26 mouse cellular contexts compared by ENCODE assay signal in the genomic region with DNA sequence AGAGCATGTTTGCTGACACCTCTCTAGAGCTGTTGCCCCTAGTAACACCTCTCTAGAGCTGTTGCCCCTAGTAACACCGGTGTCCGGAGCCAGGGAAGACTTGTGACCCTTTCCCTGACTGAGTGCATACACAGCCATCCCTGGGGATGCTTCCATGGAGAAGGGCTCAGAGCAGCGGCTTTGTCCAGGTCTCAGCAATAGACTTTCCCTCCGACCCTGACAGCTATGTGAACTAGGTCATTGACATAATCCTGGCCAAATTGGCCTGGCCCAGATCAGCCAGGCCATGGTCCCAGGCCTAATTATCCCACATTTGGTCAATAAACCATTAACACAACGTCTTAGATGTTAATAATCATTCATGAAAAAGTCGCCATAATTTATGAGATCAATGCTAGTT.
"Had no signal": no experiment of that assay in that cellular context is flagged by ENCODE, and none has a peak within 500 bp of the region (broad histone marks: within the 10 kb centered on the region; RNA-seq: fewer than 3 reads in every experiment).

No protein-coding gene starts in this region.

- H3K9ac ChIP-seq: heart, embryonic 12.5 days; hindbrain, embryonic 13.5 days; intestine, embryonic 15.5 days; kidney, embryonic 15.5 days; limb, embryonic 12.5 days; liver, embryonic 13.5 days had no signal

- H3K4me1 ChIP-seq: heart, embryonic 12.5 days; intestine, embryonic 15.5 days; liver, embryonic 13.5 days had no signal

- H3K27ac ChIP-seq: gastrocnemius, adult 2 months; heart, embryonic 10.5 days; hindbrain, embryonic 13.5 days; intestine, embryonic 15.5 days; kidney, embryonic 15.5 days; layer of hippocampus, adult 2 months; left cerebral cortex, adult 2 months; limb, embryonic 10.5 days; limb, embryonic 12.5 days; liver, embryonic 13.5 days had no signal

- H3K27me3 ChIP-seq: heart, embryonic 12.5 days; hindbrain, embryonic 13.5 days; intestine, embryonic 15.5 days; kidney, embryonic 15.5 days; liver, embryonic 13.5 days had no signal

- H3K4me2 ChIP-seq: heart, embryonic 12.5 days; hindbrain, embryonic 13.5 days; intestine, embryonic 15.5 days; kidney, embryonic 15.5 days; limb, embryonic 12.5 days; liver, embryonic 11.5 days; liver, embryonic 13.5 days had no signal

- ATAC-seq: hindbrain, embryonic 16.5 days; inflammation-experienced regulatory T-cells, adult 6 months; intestine, embryonic 15.5 days; intestine, postnatal 0 days had no signal

- H3K36me3 ChIP-seq: heart, embryonic 10.5 days; heart, embryonic 12.5 days; hindbrain, embryonic 13.5 days; intestine, embryonic 15.5 days; kidney, embryonic 15.5 days; limb, embryonic 10.5 days; limb, embryonic 12.5 days; liver, embryonic 13.5 days had no signal

- H3K9me3 ChIP-seq: heart, embryonic 10.5 days; heart, embryonic 12.5 days; hindbrain, embryonic 13.5 days; intestine, embryonic 15.5 days; kidney, embryonic 15.5 days; limb, embryonic 10.5 days; limb, embryonic 12.5 days; liver, embryonic 13.5 days had no signal

- DNase-seq: gastrocnemius, adult 2 months; gastrocnemius, postnatal 10 days; gastrocnemius, postnatal 25 days; heart, adult 18-20 months; heart, postnatal 10 days; heart, postnatal 4 days; kidney, adult 18-20 months; kidney, adult 9 months; kidney, postnatal 10 days; kidney, postnatal 25 days; kidney, postnatal 4 days; liver; liver, embryonic 13.5 days had no signal

- H3K4me3 ChIP-seq: gastrocnemius, adult 2 months; heart, embryonic 10.5 days; heart, embryonic 12.5 days; hindbrain, embryonic 13.5 days; intestine, embryonic 15.5 days; kidney, embryonic 15.5 days; layer of hippocampus, adult 2 months; left cerebral cortex, adult 2 months; limb, embryonic 10.5 days; limb, embryonic 12.5 days; liver, embryonic 13.5 days had no signal
